Mouse (Mus musculus): ENCODE results near the gene Eci1. TPM values are rescaled to one million over a fixed set of nuclear protein-coding genes. Genes with fewer than 3 reads are reported as not detected.

Eci1 gene
- total RNA-seq, 2 experiments from 2014 or later, result 249 to 330 TPM

Other genes starting within 250 kb of the Eci1 start
- gene Tbc1d24, start 221.1 kb upstream of the Eci1 start, total RNA-seq (2021), result 10 to 100 TPM; 11.0 to 14.3 TPM
- gene Ntn3, start 217.1 kb upstream of the Eci1 start, total RNA-seq (2021), result 1 to 10 TPM; 1.5 to 2.1 TPM
- gene Tedc2, start 205.8 kb upstream of the Eci1 start, total RNA-seq (2021), result 1 to 10 TPM; 3.5 to 7.1 TPM
- 1 to 10 TPM; 2.2 to 2.3 TPM for gene Ccnf, start 175.2 kb upstream of the Eci1 start, total RNA-seq (2021)
- gene Abca17, start 75.6 kb upstream of the Eci1 start, total RNA-seq (2021), result under 1 TPM in 1 of 2 experiments, not detected in 1; 0.10 TPM
- gene Abca3, start 74.7 kb upstream of the Eci1 start, total RNA-seq (2021), result 10 to 100 TPM; 23.2 to 27.7 TPM
- 10 to 100 TPM; 61.1 to 82.0 TPM for gene Rnps1, start 12.1 kb upstream of the Eci1 start, total RNA-seq (2021)
- 1 to 10 TPM; 2.8 to 4.0 TPM for gene Dnase1l2, start 16.5 kb downstream of the Eci1 start, total RNA-seq (2021)
- 10 to 100 TPM; 21.9 to 23.1 TPM for gene E4f1, start 43.7 kb downstream of the Eci1 start, total RNA-seq (2021)
- gene Pgp, start 43.8 kb downstream of the Eci1 start, total RNA-seq (2021), result 10 to 100 TPM; 85.8 to 86.4 TPM
- under 1 TPM; 0.42 to 0.53 TPM for gene Bricd5, start 47.2 kb downstream of the Eci1 start, total RNA-seq (2021)
- 10 to 100 TPM; 24.6 to 26.5 TPM for gene Mlst8, start 52.4 kb downstream of the Eci1 start, total RNA-seq (2021)
- gene Caskin1, start 62.0 kb downstream of the Eci1 start, total RNA-seq (2021), result 10 to 100 TPM; 16.0 to 31.5 TPM
- gene Traf7, start 101.3 kb downstream of the Eci1 start, total RNA-seq (2021), result 100 to 1,000 TPM; 101 to 105 TPM
- 1 to 10 TPM; 1.5 to 2.0 TPM for gene Rab26, start 107.6 kb downstream of the Eci1 start, total RNA-seq (2021)
- 10 to 100 TPM; 37.9 to 38.2 TPM for gene Pkd1, start 123.2 kb downstream of the Eci1 start, total RNA-seq (2021)
- gene Tsc2, start 206.0 kb downstream of the Eci1 start, total RNA-seq (2021), result 100 to 1,000 TPM in 1 of 2 experiments, 10 to 100 TPM in 1; 93.3 to 111 TPM
- 1 to 10 TPM; 7.3 to 8.0 TPM for gene Nthl1, start 206.0 kb downstream of the Eci1 start, total RNA-seq (2021)
- gene Slc9a3r2, start 223.7 kb downstream of the Eci1 start, total RNA-seq (2021), result 10 to 100 TPM; 62.0 to 90.2 TPM
- gene Npw, start 231.8 kb downstream of the Eci1 start, total RNA-seq (2021), result not detected
- gene Zfp598, start 243.0 kb downstream of the Eci1 start, total RNA-seq (2021), result 10 to 100 TPM; 50.0 to 55.7 TPM

All from adrenal gland, adult 18-20 months (tissue).